Mouse (Mus musculus) 3134 (cell line): ENCODE measurements at regions not wholly inside any gene's neighbourhood (a gene's known extent, or its start where the extent isn't known, plus 50 kb on each side); places are given as distances from the start of the nearest gene placed in this dataset.

Source experiments
- DNase-seq: peaks from one replicate; pipeline ENCODE4 v3.0.0-alpha.2; 2011; ENCODE audit warnings: low spot score; ENCODE audit not compliant: insufficient read length; ENCODE audit errors: extremely low read depth

DNA sequence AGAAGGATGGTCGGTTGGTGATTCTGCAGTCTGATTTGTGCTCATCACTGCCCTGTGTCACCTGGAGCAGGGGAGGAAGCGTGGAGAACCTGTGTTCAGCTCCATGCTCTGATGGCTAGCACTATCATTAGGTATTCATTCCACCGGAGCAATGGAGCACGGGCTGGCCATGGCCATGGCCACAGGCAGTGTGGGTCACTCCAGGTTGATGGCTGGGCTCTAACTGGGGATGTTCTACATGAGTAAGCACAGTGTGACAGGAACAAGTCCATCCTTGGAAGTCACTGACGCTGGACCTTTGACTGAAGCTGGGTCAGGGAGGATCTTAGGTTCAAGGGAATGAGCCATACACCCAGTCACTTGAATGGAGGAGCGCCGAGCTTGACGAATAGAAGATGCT lies 154.7 kb downstream of the Zfp281 start:
- no peak for DNase-seq

DNA sequence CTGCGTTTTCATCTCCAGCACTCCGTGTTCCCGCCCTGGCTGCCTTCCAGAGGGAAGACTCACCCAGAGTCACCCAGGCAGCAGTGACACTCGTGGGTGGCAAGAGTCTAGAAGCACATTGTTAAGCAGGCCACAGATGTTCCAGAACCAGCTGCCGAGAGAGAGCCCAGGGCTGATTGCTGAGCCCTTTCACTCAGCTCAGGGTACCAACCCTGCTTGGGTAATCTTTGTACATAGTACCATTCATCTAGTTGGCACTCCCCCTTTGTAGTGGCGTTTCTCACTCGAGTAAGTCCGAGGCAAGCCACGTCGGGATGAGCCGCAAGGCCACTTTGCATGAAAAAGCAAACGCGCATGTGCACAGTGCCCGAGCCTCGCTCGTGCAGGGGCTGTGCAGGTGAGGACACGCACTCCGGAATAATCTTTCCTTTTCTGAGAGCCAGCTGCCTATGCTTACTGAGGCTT lies 156.9 kb downstream of the Zfp281 start:
- no peak for DNase-seq

GRCm38 (mm10) chr1:136782261-136782660 lies 157.6 kb downstream of the Zfp281 start:
- DNase-seq = no peak

DNA sequence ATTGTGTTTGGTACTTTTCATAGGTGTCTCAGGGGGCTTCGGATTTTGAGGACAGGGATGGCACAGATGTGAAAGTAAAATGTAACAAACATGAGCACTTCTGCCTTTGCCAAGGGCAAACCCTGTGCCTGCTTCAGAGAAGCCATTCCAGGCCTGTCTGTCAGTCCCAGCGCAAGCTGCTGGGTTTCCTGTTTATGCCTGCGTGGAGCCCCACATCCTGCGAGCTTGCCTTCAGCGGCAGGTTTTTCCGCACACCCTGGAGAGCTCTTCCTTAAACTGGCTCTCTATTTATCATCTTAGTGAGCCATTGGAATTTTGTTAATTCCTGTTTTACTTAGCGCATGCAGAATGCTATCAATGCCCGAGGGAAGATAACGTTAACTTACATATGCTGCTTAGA lies 159.5 kb downstream of the Zfp281 start:
- DNase-seq = no peak

DNA sequence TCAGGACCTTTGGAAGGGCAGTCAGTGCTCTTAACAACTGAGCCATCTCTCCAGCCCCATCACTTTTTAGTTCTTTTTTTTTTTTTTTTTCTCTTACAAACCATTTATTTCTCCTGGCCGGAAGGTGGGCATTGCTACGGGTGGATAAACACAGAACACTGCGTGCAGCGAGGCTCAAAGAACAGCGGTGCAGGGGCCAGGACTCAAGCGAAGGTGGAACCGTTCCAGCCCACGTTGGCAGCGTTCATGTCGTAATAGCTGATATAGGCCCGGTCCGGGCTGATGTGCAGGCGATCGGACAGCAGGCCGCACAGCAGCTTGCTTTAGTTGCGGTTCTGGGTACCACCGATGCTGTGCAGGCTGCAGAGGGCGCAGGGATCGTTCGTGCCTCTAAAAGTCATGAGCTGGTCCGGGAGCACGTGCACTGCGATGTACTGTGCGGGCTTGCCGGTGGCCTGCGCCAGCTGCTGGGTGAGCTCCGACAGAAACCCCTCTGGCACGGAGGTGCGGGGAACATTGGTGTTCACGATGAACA lies 164.3 kb downstream of the Zfp281 start:
- DNase-seq = no peak

DNA sequence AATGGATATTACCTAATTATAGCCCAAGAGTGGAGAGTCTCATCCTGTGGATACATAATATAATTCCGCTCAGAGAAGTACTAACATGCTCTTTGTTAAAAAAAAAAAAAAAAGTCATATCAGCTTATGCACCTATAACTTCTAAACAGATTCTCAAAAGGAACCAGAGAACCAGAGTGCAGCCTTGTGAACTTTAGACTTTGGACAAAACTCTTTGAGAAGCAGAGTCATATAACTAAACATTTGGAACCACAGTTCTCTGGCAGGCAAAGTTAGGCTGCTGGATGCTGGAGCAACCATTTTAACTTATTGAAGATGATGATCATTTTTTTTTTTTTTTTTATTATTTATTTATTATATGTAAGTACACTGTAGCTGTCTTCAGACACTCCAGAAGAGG lies 166.9 kb downstream of the Zfp281 start:
- no peak for DNase-seq
